Mouse (Mus musculus) CD4-positive naive resting alpha-beta T cell, adult 76 days (primary cell): ENCODE results near the gene Pnma5. TPM values are rescaled to one million over a fixed set of nuclear protein-coding genes. Genes with fewer than 3 reads are reported as not detected.

ENCODE experiments used
- total RNA-seq: library from RNA; stranded (reverse); gene quantifications from one replicate; pipeline ENCODE4 v1.2.4, GENCODE M21; 2023

The Pnma5 gene
- total RNA-seq = 0.73 TPM

DNA sequence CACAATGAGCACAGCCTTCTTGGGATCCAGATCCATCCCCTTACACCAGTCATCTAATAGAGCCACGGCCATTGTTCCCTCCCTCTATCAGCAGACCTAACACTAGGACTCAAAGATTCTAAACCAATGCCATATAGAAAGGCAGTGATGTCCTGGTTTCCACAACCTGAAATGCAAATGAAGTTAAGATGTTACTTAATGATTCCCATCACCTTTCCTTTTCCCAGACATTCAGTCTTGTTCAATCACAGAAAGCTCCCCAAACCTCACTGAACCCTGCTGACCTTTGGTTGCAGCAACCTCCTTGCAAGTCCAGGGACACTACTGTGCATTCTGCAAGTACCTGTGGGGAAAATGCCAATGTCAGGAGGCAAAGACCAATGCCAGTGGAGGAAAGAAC lies at the start of gene Pnma5:
Gene Pnma5 (minus strand): TSS at position 101 of the 400 bp plus-strand sequence.

DNA sequence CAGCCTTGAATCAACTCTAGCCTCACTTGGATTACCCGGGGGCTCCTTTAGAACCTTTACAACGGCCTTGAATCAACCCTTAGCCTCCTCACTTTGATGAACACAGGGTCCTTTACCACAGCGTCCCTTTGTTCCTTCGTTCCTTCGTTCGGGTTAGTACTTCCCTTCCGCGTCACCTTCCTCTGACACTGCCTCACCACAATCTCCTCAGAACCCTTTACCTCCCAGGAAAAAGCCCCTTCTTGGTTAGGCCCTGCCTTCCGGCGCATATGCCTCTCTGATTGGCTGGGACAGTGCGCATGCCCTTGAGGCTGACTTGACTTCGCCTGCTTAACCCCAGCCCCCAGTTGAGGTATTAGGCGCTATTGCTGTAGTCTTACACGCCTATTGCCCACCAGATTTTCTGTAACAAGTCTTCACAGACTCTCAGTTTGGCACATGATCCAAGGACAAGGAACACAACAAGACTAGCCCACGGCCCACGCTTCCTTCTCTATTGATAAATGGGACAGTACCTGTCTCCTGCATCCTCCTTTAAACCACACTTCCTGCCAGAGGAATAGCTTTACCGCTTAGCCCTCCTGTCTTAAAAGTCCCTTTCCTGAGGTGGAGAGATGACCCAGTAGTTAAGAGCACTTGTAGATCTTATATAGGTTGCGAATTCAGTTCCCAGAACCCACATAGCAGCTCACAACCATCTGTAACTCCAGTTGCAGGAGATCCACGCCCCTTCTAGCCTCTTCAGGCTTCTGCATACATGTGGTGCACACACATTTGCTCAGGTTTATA lies 45.6 kb upstream of the Pnma5 start, which contains the start of gene Xlr4a:
Gene Xlr4a (minus strand): TSS at position 212 of the 789 bp plus-strand sequence.

DNA sequence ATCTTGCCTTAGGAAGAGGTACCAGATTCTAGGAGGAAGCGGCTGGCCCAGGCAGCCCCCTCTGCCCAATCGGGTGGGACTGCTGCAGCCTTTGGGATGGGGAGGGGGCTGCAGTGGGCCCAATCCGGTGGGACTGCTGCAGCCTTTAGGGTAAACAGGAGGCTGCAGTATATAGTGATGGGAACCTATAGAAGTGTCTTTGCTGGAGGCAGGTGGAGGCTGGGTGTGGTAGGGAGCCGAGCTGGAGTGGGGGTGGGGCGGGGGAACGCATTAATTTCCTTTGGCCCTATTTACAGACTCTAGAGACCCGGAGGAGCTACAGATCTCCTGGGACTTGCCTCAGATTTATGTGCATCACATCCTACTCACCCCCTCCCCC lies 27.5 kb upstream of the Pnma5 start, which contains the start of gene Pnma3:
Gene Pnma3 (plus strand): TSS at position 373 of the 379 bp plus-strand sequence.

DNA sequence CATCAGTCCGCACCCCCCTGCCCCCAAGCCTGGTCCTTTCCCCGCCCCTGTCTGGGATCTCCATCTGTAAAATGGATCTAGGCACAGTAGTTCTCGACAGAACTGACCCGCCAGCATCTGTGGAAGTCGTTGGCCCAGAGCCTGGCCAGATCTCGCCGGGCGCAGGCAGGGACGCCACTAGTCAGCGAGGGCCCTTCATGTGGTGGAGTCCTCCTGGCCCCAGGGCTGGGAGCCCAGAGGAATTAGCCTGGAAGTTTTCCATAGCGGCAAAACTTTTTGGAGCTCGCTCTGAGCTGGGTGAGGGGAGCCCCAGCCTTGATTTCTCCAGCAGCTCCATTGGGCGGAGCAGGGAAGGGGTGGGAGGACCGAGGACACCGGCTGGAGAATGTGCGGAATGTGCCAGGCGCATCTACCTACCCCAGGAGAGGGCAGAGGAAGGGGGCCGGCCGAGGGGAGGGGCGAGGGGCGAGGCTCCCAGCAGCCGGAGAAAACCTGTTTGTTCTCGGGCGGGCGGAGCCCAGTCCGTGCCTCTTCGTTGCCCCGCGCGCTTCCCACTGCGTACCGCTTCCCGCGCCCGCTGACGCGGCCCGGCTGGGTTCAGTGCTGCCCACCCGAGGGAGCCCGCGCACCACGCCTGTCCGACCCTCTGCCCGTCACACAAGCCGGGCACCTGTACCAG lies 49.9 kb downstream of the Pnma5 start, which contains the start of gene Zfp185:
Gene Zfp185 (plus strand): TSS at position 499 of the 679 bp plus-strand sequence.

Other genes with a start within 250 kb of the Pnma5 start
- not detected for gene Gabrq, start 211.9 kb downstream of the Pnma5 start, total RNA-seq
- 32.0 TPM for gene Cetn2, start 118.7 kb downstream of the Pnma5 start, total RNA-seq
- gene Nsdhl, start 118.5 kb downstream of the Pnma5 start, total RNA-seq = 17.6 TPM
- 0.79 TPM for gene Zfp185, start 49.8 kb downstream of the Pnma5 start, total RNA-seq
- gene Pnma3, start 27.7 kb upstream of the Pnma5 start, total RNA-seq = not detected
- 54.9 TPM for gene Xlr4a, start 45.4 kb upstream of the Pnma5 start, total RNA-seq
- gene Xlr3a, start 60.0 kb upstream of the Pnma5 start, total RNA-seq = 2.1 TPM
- 1.7 TPM for gene Gm14685, start 79.9 kb upstream of the Pnma5 start, total RNA-seq
- gene Xlr5b, start 111.7 kb upstream of the Pnma5 start, total RNA-seq = not detected
- not detected for gene DXBay18, start 112.3 kb upstream of the Pnma5 start, total RNA-seq
- not detected for gene Spin2d, start 139.9 kb upstream of the Pnma5 start, total RNA-seq
- gene Xlr3b, start 155.1 kb upstream of the Pnma5 start, total RNA-seq = 17.1 TPM
- 91.2 TPM for gene Xlr4b, start 177.2 kb upstream of the Pnma5 start, total RNA-seq
- gene F8a, start 191.2 kb upstream of the Pnma5 start, total RNA-seq = 12.1 TPM
- 47.5 TPM for gene Xlr4c, start 206.0 kb upstream of the Pnma5 start, total RNA-seq
- not detected for gene Xlr3c, start 228.3 kb upstream of the Pnma5 start, total RNA-seq